Mouse (Mus musculus): ENCODE data around the gene Bmpr1a.

- TF ChIP-seq CTCF (conservative IDR thresholded peaks at IDR 0.05; ENCODE audit: low read length): no peak
- no peak for TF ChIP-seq POU5F1 (IDR thresholded peaks at IDR 0.05; ENCODE audit: borderline replicate concordance, low read length)
These were observed 13.2 kb downstream of the Bmpr1a start for GRCm38 (mm10) chr14:34489928-34490327.
